Mouse (Mus musculus): ENCODE measurements at regions not wholly inside any gene's neighbourhood (a gene's known extent, or its start where the extent isn't known, plus 50 kb on each side); places are given as distances from the start of the nearest gene placed in this dataset.

- TF ChIP-seq CTCF (conservative IDR thresholded peaks at IDR 0.05; ENCODE audit: low read length), result no peak
- TF ChIP-seq POU5F1 (IDR thresholded peaks at IDR 0.05; ENCODE audit: borderline replicate concordance, low read length), result no peak
- TF ChIP-seq NANOG (IDR thresholded peaks at IDR 0.05; ENCODE audit: borderline replicate concordance, low read length), result no peak
Observed at GRCm38 (mm10) chr15:93850388-93850787, 254.7 kb upstream of the Prickle1 start.

Data from E14TG2a.4 (cell line).